Mouse (Mus musculus): ENCODE data around the gene Gm20388.

The Gm20388 gene

GRCm38 (mm10) chr8:120373621-120374020, 463.0 kb downstream of the Gm20388 start:
- intact Hi-C loops (cut with DNase I): no loop called here

DNA sequence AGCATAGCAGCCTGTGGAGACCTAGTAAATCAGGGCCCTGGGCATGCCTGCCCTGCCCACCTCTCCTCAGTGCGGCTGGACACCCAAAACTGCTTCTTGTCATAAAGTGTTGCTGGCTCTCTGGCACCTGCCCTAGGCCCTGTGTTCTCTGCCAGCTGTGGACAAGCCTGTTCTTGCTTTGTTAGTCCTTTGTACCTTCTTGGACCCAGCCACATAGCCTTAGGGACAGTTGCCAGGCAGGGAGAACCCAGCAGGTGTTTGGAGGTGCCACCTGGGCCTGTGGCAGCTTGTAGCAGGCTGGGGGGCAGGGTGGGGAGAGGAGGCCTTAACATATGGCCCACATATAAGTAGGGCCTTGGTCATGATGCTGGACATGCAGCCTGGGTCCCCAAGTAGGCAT, 463.4 kb downstream of the Gm20388 start:
- intact Hi-C loops (cut with DNase I): no loop called here

DNA sequence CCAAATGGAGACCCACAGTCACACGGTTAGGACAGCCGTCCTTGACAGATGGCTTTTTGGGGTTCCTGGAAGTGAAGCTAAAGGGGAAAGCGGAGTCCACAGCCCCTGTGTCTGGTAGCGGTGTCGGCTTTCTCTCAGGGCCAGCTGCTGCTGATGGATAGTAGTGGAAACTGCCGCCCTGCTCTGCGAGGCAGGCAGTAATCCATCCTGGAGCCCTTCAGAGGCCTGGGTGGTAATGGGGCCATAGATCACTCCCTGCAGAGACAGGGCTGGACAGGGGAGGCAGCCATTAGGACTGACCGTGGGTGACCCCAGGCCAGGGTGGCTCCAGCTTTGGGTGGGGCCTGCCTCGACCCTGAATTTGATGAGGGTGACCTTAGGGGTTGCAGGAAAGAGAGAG, 463.9 kb downstream of the Gm20388 start:
- intact Hi-C loops (cut with DNase I): no loop called here

- intact Hi-C loops (cut with DNase I): no loop called here
Observed at GRCm38 (mm10) chr8:120375170-120375569, 464.5 kb downstream of the Gm20388 start.

- intact Hi-C loops (cut with DNase I): no loop called here
Observed at GRCm38 (mm10) chr8:120376215-120376614, 465.6 kb downstream of the Gm20388 start.

- intact Hi-C loops (cut with DNase I): no loop called here
Observed at GRCm38 (mm10) chr8:120376847-120377802, 466.5 kb downstream of the Gm20388 start.

- intact Hi-C loops (cut with DNase I): no loop called here
Observed at GRCm38 (mm10) chr8:120377803-120378189, 467.2 kb downstream of the Gm20388 start.

DNA sequence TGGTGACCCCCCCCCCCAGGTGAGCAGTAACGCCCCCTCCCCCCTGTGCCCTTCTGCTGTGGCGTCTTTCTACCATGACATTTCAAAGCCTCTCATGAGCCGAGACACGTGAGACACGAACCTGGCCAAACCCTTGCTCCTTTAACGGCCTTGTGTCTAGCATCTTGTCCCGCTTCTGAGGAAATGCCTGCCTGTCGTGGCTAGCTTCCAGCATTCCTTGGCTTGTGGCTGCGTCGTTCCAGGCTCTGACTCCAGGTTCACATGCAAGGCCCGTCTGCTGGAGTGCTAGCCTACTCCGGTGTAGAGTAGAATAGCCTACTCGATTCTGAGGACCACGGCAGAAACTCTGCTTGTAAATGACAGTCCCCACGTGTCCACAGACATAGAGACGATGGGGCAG, 467.7 kb downstream of the Gm20388 start:
- intact Hi-C loops (cut with DNase I): no loop called here

GRCm38 (mm10) chr8:120379015-120379414, 468.4 kb downstream of the Gm20388 start:
- intact Hi-C loops (cut with DNase I): no loop called here

DNA sequence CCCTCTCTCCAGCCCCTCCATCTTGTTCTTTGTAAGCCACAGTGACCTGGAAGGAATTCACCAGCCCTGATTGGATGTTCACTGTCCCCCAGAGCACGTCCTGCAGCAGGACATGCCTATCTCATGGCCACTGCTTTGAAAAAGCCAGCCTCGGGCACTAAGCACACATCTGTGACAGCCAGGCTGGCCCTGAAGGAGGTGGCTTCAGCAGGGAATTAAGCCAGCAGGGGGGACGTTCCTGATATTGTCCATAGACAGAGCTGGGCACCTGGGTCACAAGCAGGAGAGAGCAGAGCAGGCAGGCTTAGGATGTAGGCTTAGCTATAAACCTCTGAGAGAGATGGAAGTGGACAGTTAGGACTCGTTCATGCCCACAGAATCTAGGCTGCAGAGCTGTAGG, 471.2 kb downstream of the Gm20388 start:
- intact Hi-C loops (cut with DNase I): no loop called here

- intact Hi-C loops (cut with DNase I): no loop called here
Observed at GRCm38 (mm10) chr8:120382436-120383203, 472.0 kb downstream of the Gm20388 start.

DNA sequence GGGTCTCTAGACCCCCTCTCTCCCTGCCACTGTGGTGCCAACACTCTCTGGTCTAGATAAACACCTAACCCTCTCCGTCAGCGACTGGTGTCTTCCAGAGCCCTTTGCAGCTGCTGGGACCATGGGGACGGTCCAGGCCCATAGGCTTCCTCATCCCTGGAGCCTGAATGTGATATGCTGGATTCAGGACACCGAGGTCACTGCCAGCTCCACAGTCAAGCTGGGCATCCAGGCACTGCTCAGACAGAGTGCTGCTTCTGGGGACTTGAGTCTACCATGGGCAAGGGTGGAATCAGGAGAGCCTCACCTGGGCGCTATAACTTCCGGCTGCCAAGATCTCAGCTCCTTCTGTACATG, 472.5 kb downstream of the Gm20388 start:
- intact Hi-C loops (cut with DNase I): no loop called here

DNA sequence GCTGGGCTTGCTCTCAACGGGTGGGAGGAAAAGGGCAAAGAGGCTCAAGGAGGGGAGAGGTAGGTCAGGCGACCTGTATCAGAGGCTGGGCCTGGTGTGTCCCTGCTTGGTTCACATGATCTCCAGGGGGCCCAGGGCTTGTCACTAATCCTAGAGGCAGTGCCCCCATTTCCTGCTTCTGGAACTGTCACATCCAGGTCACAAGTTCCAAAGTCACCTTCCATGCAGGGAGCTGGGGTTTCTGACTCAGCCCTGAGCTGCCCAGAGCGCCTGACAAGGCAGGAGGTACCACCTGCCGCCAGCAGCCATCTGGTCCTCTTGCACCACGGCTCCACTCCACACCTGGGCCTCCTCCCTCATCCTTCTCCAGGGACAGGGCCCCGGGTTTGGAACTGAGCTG, 473.1 kb downstream of the Gm20388 start:
- intact Hi-C loops (cut with DNase I): no loop called here

- intact Hi-C loops (cut with DNase I): no loop called here
Observed at GRCm38 (mm10) chr8:120384745-120385144, 474.1 kb downstream of the Gm20388 start.

DNA sequence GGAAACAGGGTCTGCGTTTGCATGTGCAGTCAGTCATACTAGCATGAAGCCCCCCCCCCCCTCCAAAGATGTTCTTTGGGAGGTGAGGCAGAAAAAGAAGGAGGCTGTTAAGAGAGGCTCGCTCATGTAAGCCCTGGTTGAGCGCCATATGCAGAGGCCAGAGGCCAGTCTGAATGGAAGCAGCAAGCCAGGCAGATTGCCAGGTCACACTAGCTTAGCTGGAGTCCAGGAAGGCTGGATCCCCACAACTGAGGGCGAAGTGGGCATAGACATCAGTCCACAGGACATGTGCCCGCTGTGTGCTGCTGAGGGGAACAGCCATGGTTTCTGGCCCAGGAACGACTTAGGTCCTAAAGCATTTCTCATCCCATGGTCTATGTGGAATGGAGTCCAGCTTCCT, 477.6 kb downstream of the Gm20388 start:
- intact Hi-C loops (cut with DNase I): no loop called here

GRCm38 (mm10) chr8:120390598-120390997, 480.0 kb downstream of the Gm20388 start:
- intact Hi-C loops (cut with DNase I): no loop called here

DNA sequence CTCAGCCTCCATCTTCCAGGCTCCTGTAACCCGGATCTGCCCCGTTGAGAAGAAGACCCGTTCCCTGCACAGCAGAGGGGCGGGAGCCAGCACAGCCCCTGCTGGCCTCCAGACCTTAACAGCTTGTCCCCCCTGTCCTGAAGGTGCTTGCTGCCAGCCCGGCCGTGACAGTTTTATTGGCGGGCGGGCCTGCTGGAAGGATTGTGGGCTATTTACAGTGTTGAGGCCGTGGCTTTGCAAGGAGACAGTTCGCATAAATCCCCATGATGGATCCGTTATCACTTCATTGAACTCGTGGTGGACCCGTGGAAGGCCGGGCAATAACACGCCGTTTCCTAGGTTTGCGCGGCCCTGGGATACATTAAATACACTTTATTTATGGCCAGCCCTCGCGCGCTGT, 481.2 kb downstream of the Gm20388 start:
- intact Hi-C loops (cut with DNase I): no loop called here

DNA sequence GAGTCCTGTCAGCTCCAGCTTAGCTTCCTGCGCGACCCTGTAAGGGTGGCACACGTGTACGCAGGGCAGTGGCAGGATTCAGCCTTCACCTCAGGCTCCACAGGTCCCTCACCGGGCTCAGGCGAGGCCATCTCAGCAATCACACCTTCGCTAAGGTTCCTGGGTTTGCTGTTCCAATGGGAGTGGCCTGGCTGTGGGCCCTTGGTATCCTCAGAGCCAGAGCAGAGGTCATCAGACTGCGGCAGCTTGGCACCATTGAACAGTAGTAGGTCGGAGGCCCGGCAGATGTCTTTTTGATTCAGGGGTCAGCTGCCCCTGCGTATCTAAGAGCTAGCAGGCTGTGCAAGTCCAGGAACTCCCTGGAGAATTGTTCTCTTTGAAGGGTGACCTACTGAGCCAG, 482.4 kb downstream of the Gm20388 start:
- intact Hi-C loops (cut with DNase I): no loop called here

DNA sequence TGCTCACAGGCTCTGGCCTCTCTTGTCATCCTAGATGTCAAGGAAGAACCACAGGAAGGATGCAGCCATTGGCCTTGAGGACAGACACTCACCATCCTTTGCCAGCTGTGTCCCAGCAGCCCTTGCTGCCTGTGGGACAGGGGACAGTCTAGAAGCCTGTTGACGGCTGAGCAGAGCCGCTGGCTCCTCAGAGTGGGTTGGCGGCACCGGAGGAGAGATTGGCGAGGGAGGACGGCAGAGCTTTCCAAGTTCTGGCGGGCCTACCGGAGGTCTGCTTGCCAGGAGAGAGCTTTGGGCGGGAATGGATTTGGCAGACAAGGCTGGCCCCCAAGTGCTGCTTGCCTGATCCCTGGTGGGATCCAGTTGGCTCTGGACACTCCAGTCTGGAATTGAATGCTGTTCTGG, 483.2 kb downstream of the Gm20388 start:
- intact Hi-C loops (cut with DNase I): no loop called here

- intact Hi-C loops (cut with DNase I): no loop called here
Observed at GRCm38 (mm10) chr8:120395892-120396291, 485.3 kb downstream of the Gm20388 start.

DNA sequence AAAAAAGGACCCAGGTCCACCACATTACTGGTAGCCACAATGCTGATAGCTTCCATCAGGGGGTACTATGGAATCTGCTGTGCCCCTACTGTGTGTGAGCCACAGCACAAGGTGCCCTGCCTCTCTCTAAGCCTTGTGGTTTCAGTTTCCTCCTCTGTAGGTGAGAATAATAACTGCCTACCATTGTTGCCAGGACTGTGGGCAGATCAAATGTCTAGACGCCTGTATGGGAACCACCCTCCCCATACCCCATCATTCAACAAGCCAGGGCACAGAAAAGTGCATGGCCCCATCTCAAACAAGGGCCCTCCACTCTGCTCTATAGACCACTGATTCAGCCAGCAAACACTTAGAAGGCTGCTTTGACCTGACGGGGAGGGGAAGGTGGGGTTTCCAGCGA, 486.1 kb downstream of the Gm20388 start:
- intact Hi-C loops (cut with DNase I): no loop called here

Measured in adrenal gland (tissue).